Mouse (Mus musculus): Measurements from ENCODE around the gene Atp6v1g1.

Atp6v1g1 gene

DNA sequence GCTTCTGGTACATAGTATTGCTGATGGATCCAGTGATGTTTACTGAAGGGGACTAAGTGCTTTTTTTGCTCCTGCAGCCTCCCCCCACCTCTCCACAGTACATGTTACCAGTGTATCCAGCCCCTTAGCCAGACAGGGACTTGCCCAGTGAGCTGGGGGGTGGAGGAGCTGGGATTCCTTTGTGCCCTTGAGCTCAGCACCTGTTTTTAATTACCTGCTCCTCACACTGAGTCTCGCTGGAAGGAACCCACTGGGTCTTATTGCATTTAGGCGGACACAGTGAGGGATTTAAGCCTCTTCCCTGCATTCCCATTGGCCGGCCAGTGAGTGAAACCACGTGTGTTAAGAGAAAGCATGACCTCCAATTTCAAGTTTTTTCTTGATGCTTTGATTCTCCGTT, 38.0 kb downstream of the Atp6v1g1 start:
- no peak for DNase-seq (ENCODE audit: low read depth)

DNA sequence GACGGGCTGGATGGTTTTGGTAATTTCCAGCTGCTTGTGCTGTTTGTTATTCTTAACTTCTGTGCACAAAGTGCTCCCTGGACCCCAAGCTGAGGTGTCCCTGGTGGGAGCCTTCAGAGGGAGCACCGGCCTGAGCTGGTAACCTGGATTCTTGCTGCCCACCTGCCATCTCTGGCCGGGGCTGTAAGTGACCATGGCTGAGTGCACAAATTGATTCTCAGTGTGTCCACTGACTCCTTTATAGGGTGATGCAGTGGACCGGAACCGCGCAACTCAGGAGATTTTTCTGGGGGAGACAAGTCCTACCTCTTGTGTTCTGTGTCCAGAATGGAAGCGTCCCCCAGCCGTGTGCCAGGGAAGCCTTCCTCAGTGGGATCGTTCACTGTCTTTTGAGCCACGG, 40.6 kb downstream of the Atp6v1g1 start:
- no peak for DNase-seq (ENCODE audit: low read depth)

DNA sequence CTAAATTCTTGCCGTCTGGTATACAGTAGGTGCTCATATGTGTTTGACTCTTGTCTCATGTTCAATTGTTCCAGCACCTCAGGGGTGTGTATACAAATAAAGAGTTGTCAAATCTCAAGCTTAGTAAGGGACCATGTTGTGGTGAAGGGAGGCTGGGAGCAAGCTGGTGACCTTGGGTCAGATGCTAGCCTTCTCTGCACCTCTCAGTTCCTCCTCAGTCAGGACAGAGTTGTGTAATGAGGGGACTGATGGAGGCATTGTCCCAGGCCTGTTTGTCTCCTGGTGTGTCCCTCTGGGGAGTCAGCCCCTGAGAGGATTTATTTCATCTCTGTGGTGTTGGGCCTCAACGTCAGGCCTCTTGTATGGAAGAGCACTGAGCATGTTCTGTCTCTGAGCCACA, 41.7 kb downstream of the Atp6v1g1 start:
- no peak for DNase-seq (ENCODE audit: low read depth)

DNA sequence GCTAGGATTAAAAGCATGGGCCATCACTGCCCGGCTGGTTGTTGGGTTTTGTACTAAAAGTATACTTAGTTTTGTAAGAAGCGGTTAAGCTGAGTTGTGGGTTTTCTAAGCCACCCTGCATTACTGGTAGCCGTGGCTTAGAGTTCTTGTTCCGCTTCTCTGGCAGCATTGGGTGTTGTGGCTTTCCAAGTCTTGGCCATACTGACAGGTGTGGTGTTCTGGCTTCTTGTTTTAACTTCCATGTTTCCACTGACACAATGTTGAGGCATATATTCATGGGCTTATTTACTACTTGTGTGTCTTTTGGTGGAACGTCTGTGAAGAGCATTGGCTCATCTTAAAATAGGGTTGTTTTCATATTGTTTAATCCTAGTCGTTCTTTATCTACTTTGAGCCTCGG, 45.4 kb downstream of the Atp6v1g1 start:
- peak; percentile 15 for DNase-seq (ENCODE audit: low read depth)

DNA sequence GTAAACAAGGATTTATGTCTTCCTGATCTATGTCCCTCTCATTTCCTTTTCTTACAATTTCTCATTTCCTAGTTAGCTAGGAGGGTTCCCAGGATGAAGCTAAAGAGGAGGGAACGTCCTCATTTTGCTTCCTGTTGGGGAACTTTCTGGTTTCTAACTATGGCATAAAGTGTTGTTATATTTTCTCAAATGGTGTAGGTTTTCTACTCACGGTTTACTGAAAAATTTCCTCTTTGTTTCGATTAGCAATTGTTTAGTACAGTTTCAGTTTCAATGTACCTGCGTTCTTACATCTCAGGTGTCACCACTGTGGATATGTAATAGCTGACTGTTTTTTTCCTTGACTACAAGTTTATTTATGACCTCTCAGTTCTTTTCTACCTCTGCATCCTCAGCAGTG, 46.0 kb downstream of the Atp6v1g1 start:
- peak; percentile 9 for DNase-seq (ENCODE audit: low read depth)

DNA sequence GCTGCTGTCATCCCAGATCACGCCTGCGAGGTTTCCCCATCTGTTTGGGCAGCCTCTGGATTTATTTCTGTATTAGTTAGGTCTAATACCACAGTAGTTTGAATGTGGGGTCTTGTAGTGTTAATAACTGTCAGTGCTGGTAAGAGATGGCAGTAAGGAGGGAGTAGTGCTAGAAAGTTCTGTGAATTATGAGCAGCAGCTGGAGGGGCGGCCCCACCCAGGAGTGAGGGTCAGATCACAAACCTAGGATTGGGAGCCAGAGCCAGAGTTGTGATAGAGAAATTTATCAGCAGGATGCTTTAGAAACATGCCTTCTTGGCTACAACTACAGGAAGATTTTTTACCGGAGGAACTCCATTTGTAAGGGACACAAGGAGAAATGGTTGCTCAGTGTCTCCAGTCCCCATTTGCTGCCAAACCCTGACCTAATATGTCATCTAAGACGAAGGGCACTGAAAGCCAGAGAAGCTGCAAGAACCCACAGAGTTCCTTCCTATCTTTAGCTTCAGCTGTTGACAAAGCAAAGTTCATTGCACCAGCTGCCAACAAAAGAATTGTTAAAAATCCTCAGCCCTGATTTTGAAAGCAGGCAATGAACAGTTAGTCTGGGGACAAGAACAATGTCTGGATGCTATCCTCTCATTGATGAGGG, 50.0 kb downstream of the Atp6v1g1 start:
- no peak for DNase-seq (ENCODE audit: low read depth)

DNA sequence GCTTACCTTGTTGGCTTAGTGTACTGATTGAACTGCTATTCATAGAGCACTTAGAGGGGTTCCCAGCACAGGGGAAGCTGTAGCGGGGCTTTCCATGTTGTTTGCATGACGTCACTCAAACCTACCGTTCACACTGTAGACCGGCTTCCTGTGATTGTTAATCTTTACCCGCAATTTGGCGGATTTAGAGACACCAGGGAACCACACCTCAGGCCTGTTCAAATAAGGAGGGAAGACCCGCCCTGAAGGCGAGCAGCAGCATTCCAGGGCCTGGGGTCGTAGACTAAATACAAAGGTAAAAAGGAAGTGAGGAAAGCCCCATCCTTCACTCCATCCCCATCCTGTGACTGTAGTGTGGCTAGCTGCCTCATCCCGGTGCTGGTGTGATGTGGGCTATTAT, 50.7 kb downstream of the Atp6v1g1 start:
- DNase-seq (ENCODE audit: low read depth) = peak; percentile 59

DNA sequence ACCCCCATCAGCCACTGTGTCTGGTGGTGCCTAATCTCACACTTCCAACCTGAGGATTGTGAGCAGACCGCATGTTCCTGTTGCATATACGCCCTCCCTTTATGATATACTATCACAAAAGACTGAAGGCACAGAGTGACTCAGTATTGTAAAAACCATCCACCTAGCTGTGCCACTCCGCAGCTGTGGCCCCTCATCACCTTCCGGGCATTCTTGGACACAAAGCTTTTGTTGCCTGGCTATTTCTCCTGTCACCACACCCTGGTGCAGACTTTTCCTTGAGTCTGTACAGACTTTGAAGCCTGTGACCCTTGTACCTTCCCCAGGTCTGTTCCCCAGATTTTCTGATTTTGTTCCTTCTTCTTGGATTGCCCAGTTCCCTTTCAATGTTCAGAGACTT, 51.4 kb downstream of the Atp6v1g1 start:
- no peak for DNase-seq (ENCODE audit: low read depth)
